Mouse (Mus musculus) bone marrow, adult 2 months (tissue): ENCODE measurements around the gene Usp5.

Source experiments
- CTCF ChIP-seq: fragments of 200-500 bp; IDR thresholded peaks from 2 replicates; pipeline ENCODE4 v1.5.1; 2011; ENCODE audit warnings: low read length, control low read depth; ENCODE audit not compliant: control insufficient read depth, insufficient read depth
- POLR2A ChIP-seq: fragments of 200-500 bp; IDR thresholded peaks from 2 replicates; pipeline ENCODE4 v1.6.1; 2011; ENCODE audit warnings: low read depth, mild to moderate bottlenecking, control low read depth, low read length, borderline replicate concordance; ENCODE audit not compliant: control insufficient read depth

DNA sequence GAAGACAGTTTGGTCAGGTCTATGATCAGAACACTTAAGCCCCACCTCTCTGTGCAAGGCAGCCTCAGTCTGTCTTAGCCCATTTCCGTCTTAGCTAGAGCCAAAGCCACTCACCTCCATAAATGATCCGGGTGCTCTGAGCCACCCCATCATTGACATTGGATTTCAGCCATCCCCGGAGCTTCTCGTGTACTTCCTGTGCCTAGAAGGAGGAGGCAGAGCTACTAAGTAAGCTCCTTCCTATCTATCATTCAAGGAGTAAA, 17.9 kb downstream of the Usp5 start:
- TF ChIP-seq CTCF (no peak), POLR2A (no peak)
